Mouse (Mus musculus): ENCODE measurements at regions not wholly inside any gene's neighbourhood (a gene's known extent, or its start where the extent isn't known, plus 50 kb on each side); places are given as distances from the start of the nearest gene placed in this dataset.
"Not testable (repeated sequence)": the region's sequence is repeated elsewhere in the genome, so short reads cannot be mapped to it uniquely, and the experiment has no call there.

GRCm38 (mm10) chr17:62172305-62172704 lies 708.8 kb downstream of the Efna5 start:
- intact Hi-C loops (cut with DNase I), result no loop called here
- DNase-seq (ENCODE audit: low spot score in 2 of 2), result no peak

- DNase-seq (ENCODE audit: low spot score in 2 of 2), result no peak
- intact Hi-C loops (cut with DNase I), result no loop called here
Observed at GRCm38 (mm10) chr17:62171532-62171931, 709.6 kb downstream of the Efna5 start.

- intact Hi-C loops (cut with DNase I), result no loop called here
- DNase-seq (ENCODE audit: low spot score in 2 of 2), result no peak
Observed at GRCm38 (mm10) chr17:62161457-62161856, 719.7 kb downstream of the Efna5 start.

- intact Hi-C loops (cut with DNase I), result no loop called here
- peak; percentile 15 to 30 for DNase-seq (ENCODE audit: low spot score in 2 of 2)
Observed at GRCm38 (mm10) chr17:62160301-62160700, 720.8 kb downstream of the Efna5 start.

GRCm38 (mm10) chr17:62135050-62135449 lies 746.1 kb downstream of the Efna5 start:
- intact Hi-C loops (cut with DNase I), result no loop called here

GRCm38 (mm10) chr17:62111703-62112102 lies 769.4 kb downstream of the Efna5 start:
- DNase-seq (ENCODE audit: low spot score in 2 of 2); intact Hi-C loops (cut with DNase I): not testable (repeated sequence)

More at GRCm38 (mm10) chr17:62135050-62135449, 746.1 kb downstream of the Efna5 start:
- DNase-seq (ENCODE audit: low spot score in 2 of 2), result no peak

GRCm38 (mm10) chr17:62109052-62109451 lies 772.1 kb downstream of the Efna5 start:
- intact Hi-C loops (cut with DNase I), result no loop called here
- no peak for DNase-seq (ENCODE audit: low spot score in 2 of 2)

- no peak for DNase-seq (ENCODE audit: low spot score in 2 of 2)
- intact Hi-C loops (cut with DNase I), result no loop called here
Observed at GRCm38 (mm10) chr17:62083281-62083680, 797.8 kb downstream of the Efna5 start.

GRCm38 (mm10) chr17:62077604-62078003 lies 803.5 kb downstream of the Efna5 start:
- DNase-seq (ENCODE audit: low spot score in 2 of 2), result peak; percentile 18 to 51
- intact Hi-C loops (cut with DNase I), result no loop called here

GRCm38 (mm10) chr17:62064939-62065338 lies 816.2 kb downstream of the Efna5 start:
- intact Hi-C loops (cut with DNase I), result no loop called here
- DNase-seq (ENCODE audit: low spot score in 2 of 2), result no peak

GRCm38 (mm10) chr17:62058016-62058415 lies 823.1 kb downstream of the Efna5 start:
- DNase-seq (ENCODE audit: low spot score in 2 of 2), result no peak
- intact Hi-C loops (cut with DNase I), result no loop called here

GRCm38 (mm10) chr17:62054801-62055200 lies 826.3 kb downstream of the Efna5 start:
- no peak for DNase-seq (ENCODE audit: low spot score in 2 of 2)
- intact Hi-C loops (cut with DNase I), result no loop called here

GRCm38 (mm10) chr17:62048989-62049388 lies 832.1 kb downstream of the Efna5 start:
- no peak for DNase-seq (ENCODE audit: low spot score in 2 of 2)
- intact Hi-C loops (cut with DNase I), result no loop called here

GRCm38 (mm10) chr17:62030614-62031013 lies 850.5 kb downstream of the Efna5 start:
- DNase-seq (ENCODE audit: low spot score in 2 of 2), result no peak
- intact Hi-C loops (cut with DNase I), result no loop called here
